Mouse (Mus musculus) liver, embryonic 14.5 days (tissue): ENCODE measurements around the gene Usp50.

Source experiments
- CTCF ChIP-seq: IDR thresholded peaks from 2 replicates; pipeline ENCODE4 v1.5.1; 2016; ENCODE audit warnings: antibody characterized with exemption, low read depth, control low read depth
- EP300 ChIP-seq: IDR thresholded peaks from 2 replicates; pipeline ENCODE4 v1.6.1; 2016; ENCODE audit warnings: antibody characterized with exemption, low read depth

DNA sequence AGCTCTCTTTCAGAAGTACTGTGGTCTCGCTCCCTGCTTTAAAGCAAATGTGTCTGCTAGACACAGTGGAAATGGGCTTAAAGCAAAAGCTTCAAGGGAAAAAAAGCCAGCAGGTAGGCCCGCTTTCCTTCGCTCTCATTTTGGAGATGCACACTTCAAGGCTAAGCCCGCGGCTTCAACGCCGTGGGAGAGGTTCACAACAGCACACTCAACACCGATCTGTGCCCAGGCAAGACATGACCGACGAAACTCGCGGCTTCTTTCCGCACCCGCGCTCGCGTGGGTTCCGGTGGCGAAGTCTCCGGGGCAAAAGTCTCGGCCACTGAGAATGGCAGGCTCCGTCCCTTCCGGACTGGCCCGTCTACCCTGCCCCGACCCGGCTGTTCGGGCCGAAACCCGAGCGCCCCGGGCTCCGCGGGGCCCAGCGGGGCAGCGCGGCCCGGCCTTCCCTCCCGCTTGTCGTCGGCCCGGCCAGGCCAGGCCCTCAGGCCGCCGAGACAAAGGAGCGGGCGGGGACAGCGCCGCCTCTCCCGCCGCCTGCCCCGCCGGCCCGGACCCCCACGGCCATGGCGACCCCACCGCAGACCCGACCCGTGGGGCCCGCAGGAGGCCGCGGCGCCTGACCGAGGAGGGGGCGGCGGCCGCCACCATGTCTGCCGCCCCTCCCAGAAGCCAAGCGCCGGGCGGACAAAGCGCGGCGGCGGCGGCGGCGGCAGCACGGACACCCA lies 108.7 kb downstream of the Usp50 start:
- TF ChIP-seq EP300: no peak
- no peak for TF ChIP-seq CTCF
